Mouse (Mus musculus) stomach, postnatal 0 days (tissue): Measurements from ENCODE around the gene Plxnb2. TPM values are rescaled to one million over a fixed set of nuclear protein-coding genes. Genes with fewer than 3 reads are reported as not detected.

Experiments used
- ATAC-seq: fragments of 200-750 bp; cut with Nextera tagmentation; 2 replicates; pipeline ENCODE4 v1.8.0; 2017; ENCODE audit not compliant: low FRiP score, low TSS enrichment
- DNase-seq: peaks from one replicate; pipeline ENCODE4 v3.0.0-alpha.2; 2016; ENCODE audit warnings: low spot score
- H3K27ac ChIP-seq: fragments of 300-500 bp; sonication (generic); replicated peaks from 2 replicates; pipeline ENCODE4 v1.5.1; 2014; ENCODE audit warnings: mild to moderate bottlenecking, control low read depth
- H3K27me3 ChIP-seq: fragments of 300-500 bp; sonication (generic); 2 replicates; pipeline ENCODE4 v1.6.1; 2014; ENCODE audit warnings: low read length; ENCODE audit not compliant: control insufficient read depth, insufficient read depth
- H3K36me3 ChIP-seq: fragments of 300-500 bp; sonication (generic); 2 replicates; pipeline ENCODE4 v1.6.1; 2014; ENCODE audit warnings: low read length, mixed read lengths; ENCODE audit not compliant: control insufficient read depth, insufficient read depth
- H3K4me1 ChIP-seq: fragments of 300-500 bp; sonication (generic); replicated peaks from 2 replicates; pipeline ENCODE4 v1.6.1; 2014; ENCODE audit warnings: antibody characterized with exemption; ENCODE audit not compliant: control insufficient read depth, insufficient read depth
- H3K4me2 ChIP-seq: fragments of 300-500 bp; sonication (generic); replicated peaks from 2 replicates; pipeline ENCODE4 v1.6.1; 2014; ENCODE audit warnings: low read depth, mild to moderate bottlenecking, control low read depth, moderate library complexity
- H3K4me3 ChIP-seq: fragments of 300-500 bp; sonication (generic); 2 replicates; pipeline ENCODE4 v1.5.1; 2014; ENCODE audit warnings: low read depth, low read length, control low read depth
- H3K9ac ChIP-seq: fragments of 300-500 bp; sonication (generic); 2 replicates; pipeline ENCODE4 v1.6.1; 2014; ENCODE audit warnings: mild to moderate bottlenecking, low read length, control low read depth, mixed read lengths
- H3K9me3 ChIP-seq: fragments of 300-500 bp; sonication (generic); 2 replicates; pipeline ENCODE4 v1.6.1; 2016; ENCODE audit warnings: low read length; ENCODE audit not compliant: control insufficient read depth
- CTCF ChIP-seq: IDR thresholded peaks from 2 replicates; pipeline ENCODE4 v1.5.1; 2016; ENCODE audit warnings: antibody characterized with exemption, low read depth, mild to moderate bottlenecking, moderate library complexity
- EP300 ChIP-seq: optimal IDR thresholded peaks from 2 replicates; pipeline ENCODE3; 2016; ENCODE audit warnings: antibody characterized with exemption
- WGBS: fragments of 180-500 bp; shearing (Covaris S2); extraction: QIAGEN DNeasy Blood & Tissue Kit; methylation state at CpG from one replicate; pipeline ENCODE4 v1.1.7; 2014; 5-methylcytosine and 5-hydroxymethylcytosine counted together
- microRNA-seq: library from miRNA; unstranded; fragments of <30 nt; microRNA quantifications from one replicate; pipeline ENCODE4, GENCODE M21; 2016
- polyA plus RNA-seq: library from polyadenylated mRNA; unstranded; fragments of >200 nt; fragmentation: Nextera tagmentation; extraction: Ambion mirVana; gene quantifications from 2 replicates; pipeline ENCODE4 v1.2.1, GENCODE M21; 2015

Gene Plxnb2
- polyA plus RNA-seq, 1 experiment from 2014 or later: 75.2 TPM

GRCm38 (mm10) chr15:89110147-89110546, 70.4 kb downstream of the Plxnb2 start:
- DNase-seq (peak; percentile 41), ATAC-seq (0 out of 2 replicates have a peak, but pooled peaks have one; percentile 39)
- Histone ChIP-seq H3K9me3 (no peaks in the 10 kb centered on the region), H3K4me1 (no peaks in the 10 kb centered on the region), H3K27me3 (no peaks in the 10 kb centered on the region), H3K36me3 (peaks cover 23% of the 10 kb centered on the region), H3K27ac (no peak overlapping the region), H3K9ac (no peak overlapping the region), H3K4me2 (no peak overlapping the region), H3K4me3 (no peak overlapping the region)
- TF ChIP-seq CTCF (peak; percentile 39), EP300 (no peak)
- 77% methylated on average over 9 of the region's 9 CpGs for WGBS

GRCm38 (mm10) chr15:89106976-89107375, 73.6 kb downstream of the Plxnb2 start:
- 91% methylated on average over 1 of the region's 1 CpGs for WGBS
- ATAC-seq: no peak
- Histone ChIP-seq H3K4me3 (no peak overlapping the region), H3K9me3 (no peaks in the 10 kb centered on the region), H3K4me2 (no peak overlapping the region), H3K4me1 (no peaks in the 10 kb centered on the region), H3K36me3 (peaks cover 27% of the 10 kb centered on the region), H3K27ac (no peak overlapping the region), H3K9ac (no peak overlapping the region), H3K27me3 (no peaks in the 10 kb centered on the region)
- no peak for DNase-seq
- TF ChIP-seq EP300 (no peak), CTCF (no peak)

- no peak overlapping the region for H3K9ac ChIP-seq
- H3K36me3 ChIP-seq: peaks cover 27% of the 10 kb centered on the region
- no peak for TF ChIP-seq CTCF
- TF ChIP-seq EP300: no peak
- H3K4me2 ChIP-seq: no peak overlapping the region
- H3K27me3 ChIP-seq: no peaks in the 10 kb centered on the region
- no peaks in the 10 kb centered on the region for H3K9me3 ChIP-seq
- no peak for DNase-seq
- ATAC-seq: no peak
- no peak overlapping the region for H3K4me3 ChIP-seq
- WGBS: 91% methylated on average over 13 of the region's 13 CpGs
- H3K4me1 ChIP-seq: no peaks in the 10 kb centered on the region
- H3K27ac ChIP-seq: no peak overlapping the region
These were observed 74.5 kb downstream of the Plxnb2 start for GRCm38 (mm10) chr15:89106073-89106472.

Small RNA genes within 50 kb of the gene (microRNA-seq; reads per million reads assigned to microRNA genes)
- gene Mir6958 (not detected), gene Mir7118 (0.96 reads per million)

Other genes with a start within 250 kb of the Plxnb2 start
- gene Ttll8, start 226.4 kb downstream of the Plxnb2 start, polyA plus RNA-seq: not detected in 2 replicates
- not detected in 2 replicates for gene Mlc1, start 201.8 kb downstream of the Plxnb2 start, polyA plus RNA-seq
- not detected in 2 replicates for gene Mov10l1, start 197.9 kb downstream of the Plxnb2 start, polyA plus RNA-seq
- gene Panx2, start 121.1 kb downstream of the Plxnb2 start, polyA plus RNA-seq: 0.16 and 0.79 TPM in 2 replicates
- gene Trabd, start 105.7 kb downstream of the Plxnb2 start, polyA plus RNA-seq: 55.9 and 57.8 TPM in 2 replicates
- gene Selenoo, start 91.7 kb downstream of the Plxnb2 start, polyA plus RNA-seq: 14.3 and 16.3 TPM in 2 replicates
- gene Tubgcp6, start 57.7 kb downstream of the Plxnb2 start, polyA plus RNA-seq: 4.0 and 5.2 TPM in 2 replicates
- 10.7 and 12.4 TPM in 2 replicates for gene Hdac10, start 52.1 kb downstream of the Plxnb2 start, polyA plus RNA-seq
- gene Mapk12, start 40.1 kb downstream of the Plxnb2 start, polyA plus RNA-seq: 3.1 and 3.2 TPM in 2 replicates
- gene Mapk11, start 31.2 kb downstream of the Plxnb2 start, polyA plus RNA-seq: 1.8 and 2.1 TPM in 2 replicates
- gene Dennd6b, start 15.7 kb upstream of the Plxnb2 start, polyA plus RNA-seq: 4.1 and 5.3 TPM in 2 replicates
- 16.2 and 17.2 TPM in 2 replicates for gene Ppp6r2, start 30.8 kb upstream of the Plxnb2 start, polyA plus RNA-seq
- gene Sbf1, start 134.5 kb upstream of the Plxnb2 start, polyA plus RNA-seq: 27.6 and 31.9 TPM in 2 replicates
- gene Adm2, start 141.9 kb upstream of the Plxnb2 start, polyA plus RNA-seq: 0.44 and 0.47 TPM in 2 replicates
- 0.17 TPM in 1 of 2 replicates, not detected in the other for gene Miox, start 153.6 kb upstream of the Plxnb2 start, polyA plus RNA-seq
- 24.3 and 24.4 TPM in 2 replicates for gene Lmf2, start 174.9 kb upstream of the Plxnb2 start, polyA plus RNA-seq
- gene Ncaph2, start 174.9 kb upstream of the Plxnb2 start, polyA plus RNA-seq: 69.4 and 72.8 TPM in 2 replicates
- gene Sco2, start 193.1 kb upstream of the Plxnb2 start, polyA plus RNA-seq: 6.3 and 7.4 TPM in 2 replicates
- gene Tymp, start 196.3 kb upstream of the Plxnb2 start, polyA plus RNA-seq: 1.4 and 1.6 TPM in 2 replicates
- 0.56 and 0.80 TPM in 2 replicates for gene Odf3b, start 198.5 kb upstream of the Plxnb2 start, polyA plus RNA-seq
- gene Klhdc7b, start 204.1 kb upstream of the Plxnb2 start, polyA plus RNA-seq: 0.02 TPM in 1 of 2 replicates, not detected in the other
- gene Syce3, start 229.7 kb upstream of the Plxnb2 start, polyA plus RNA-seq: 0.25 TPM in 1 of 2 replicates, not detected in the other
- gene Cpt1b, start 245.1 kb upstream of the Plxnb2 start, polyA plus RNA-seq: 0.51 and 0.63 TPM in 2 replicates
- gene C730034F03Rik, start 248.8 kb upstream of the Plxnb2 start, polyA plus RNA-seq: 1.3 and 1.6 TPM in 2 replicates
- not detected in 2 replicates for gene Gm44502, start 248.9 kb upstream of the Plxnb2 start, polyA plus RNA-seq
- 46.8 and 47.9 TPM in 2 replicates for gene Chkb, start 249.1 kb upstream of the Plxnb2 start, polyA plus RNA-seq